Mouse (Mus musculus): Measurements from ENCODE around the gene Pla2g4e. TPM values are rescaled to one million over a fixed set of nuclear protein-coding genes. Genes with fewer than 3 reads are reported as not detected.
A peak's percentile ranks its signal among the peaks of the same experiment; 100 is the strongest.

Pla2g4e gene
- polyA plus RNA-seq, 1 experiment from 2014 or later, result not detected

DNA sequence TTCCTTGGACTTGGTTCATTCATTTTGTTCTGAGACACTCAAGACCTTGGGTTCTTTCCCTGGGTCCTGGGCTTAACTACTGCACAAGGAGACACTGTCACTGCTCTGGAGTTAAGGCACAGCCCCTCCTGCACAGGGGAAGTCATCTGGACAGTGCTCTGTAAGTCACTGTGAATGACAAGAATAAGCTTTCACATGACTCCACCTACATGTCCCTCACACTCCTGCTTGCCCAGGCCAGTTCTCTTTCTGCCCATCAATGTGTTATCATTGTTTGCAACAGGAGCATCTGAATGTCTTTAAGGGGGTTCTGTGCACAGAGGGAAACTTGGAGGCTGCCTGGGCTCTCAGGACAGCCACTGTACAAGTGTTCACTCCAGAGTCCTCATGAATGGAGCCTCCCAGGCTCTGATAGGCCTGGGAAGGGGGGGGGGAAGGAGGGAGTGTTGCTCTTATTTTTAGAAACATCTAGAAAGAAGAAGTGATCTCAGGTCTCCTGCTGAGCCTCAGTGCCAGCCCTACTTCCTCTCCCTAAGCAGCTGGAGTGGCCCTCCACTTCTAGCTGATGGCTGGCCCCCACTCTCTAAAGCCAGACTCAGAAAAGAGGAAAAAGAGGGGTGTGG lies 110.6 kb downstream of the Pla2g4e start:
- Histone ChIP-seq H3K36me3 (replicated peaks; ENCODE audit: insufficient read depth, low read length) (peaks cover 8% of the 10 kb centered on the region; the same call in 1 of the 2 replicates), H3K27ac (ENCODE audit: low read depth) (0 out of 2 replicates have a peak overlapping the region, but pooled peaks have one; percentile 18), H3K9ac (replicated peaks) (no peak overlapping the region), H3K27me3 (ENCODE audit: insufficient read depth, low read length) (no peaks in the 10 kb centered on the region), H3K4me2 (ENCODE audit: low read depth, low read length) (no peak overlapping the region), H3K4me3 (ENCODE audit: low read depth, low read length) (no peak overlapping the region), H3K9me3 (ENCODE audit: low read length) (no peaks in the 10 kb centered on the region), H3K4me1 (ENCODE audit: insufficient read depth) (no peaks in the 10 kb centered on the region)
- no peak for DNase-seq
- ATAC-seq, result no peak
- no peak for TF ChIP-seq CTCF (IDR thresholded peaks at IDR 0.05; ENCODE audit: low read depth)
- no peak for TF ChIP-seq EP300 (IDR thresholded peaks at IDR 0.05; ENCODE audit: low read depth)

DNA sequence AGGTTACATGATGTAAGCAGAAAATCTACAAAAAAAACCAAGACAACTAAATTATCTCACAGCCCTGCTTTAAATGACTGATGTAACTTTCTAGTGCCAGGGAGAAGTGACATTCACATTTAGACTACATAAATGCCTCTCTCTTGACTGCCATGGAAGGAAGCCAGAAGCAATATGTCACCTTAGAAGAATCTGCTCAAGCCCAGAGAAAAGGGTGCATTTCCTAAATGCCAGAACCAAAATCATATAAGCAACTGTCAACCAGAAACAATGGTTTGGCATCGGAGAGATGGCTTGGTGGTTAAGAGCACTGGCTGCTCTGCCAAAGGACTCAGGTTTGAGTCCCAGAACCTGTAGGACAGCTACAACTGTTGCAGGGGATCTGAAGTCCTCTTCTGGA lies 113.3 kb downstream of the Pla2g4e start:
- 88% methylated on average over 1 of the region's 1 CpGs for WGBS (ENCODE audit: insufficient replicate concordance)
- DNase-seq, result no peak
- Histone ChIP-seq H3K27me3 (ENCODE audit: insufficient read depth, low read length) (no peaks in the 10 kb centered on the region), H3K27ac (ENCODE audit: low read depth) (no peak overlapping the region), H3K4me2 (ENCODE audit: low read depth, low read length) (no peak overlapping the region), H3K4me1 (ENCODE audit: insufficient read depth) (peaks cover 7% of the 10 kb centered on the region), H3K9me3 (ENCODE audit: low read length) (no peaks in the 10 kb centered on the region), H3K9ac (replicated peaks) (no peak overlapping the region), H3K4me3 (ENCODE audit: low read depth, low read length) (no peak overlapping the region), H3K36me3 (replicated peaks; ENCODE audit: insufficient read depth, low read length) (peaks cover 8% of the 10 kb centered on the region; the same call in 1 of the 2 replicates)
- no peak for ATAC-seq
- TF ChIP-seq CTCF (IDR thresholded peaks at IDR 0.05; ENCODE audit: low read depth) (no peak), EP300 (IDR thresholded peaks at IDR 0.05; ENCODE audit: low read depth) (no peak)

DNA sequence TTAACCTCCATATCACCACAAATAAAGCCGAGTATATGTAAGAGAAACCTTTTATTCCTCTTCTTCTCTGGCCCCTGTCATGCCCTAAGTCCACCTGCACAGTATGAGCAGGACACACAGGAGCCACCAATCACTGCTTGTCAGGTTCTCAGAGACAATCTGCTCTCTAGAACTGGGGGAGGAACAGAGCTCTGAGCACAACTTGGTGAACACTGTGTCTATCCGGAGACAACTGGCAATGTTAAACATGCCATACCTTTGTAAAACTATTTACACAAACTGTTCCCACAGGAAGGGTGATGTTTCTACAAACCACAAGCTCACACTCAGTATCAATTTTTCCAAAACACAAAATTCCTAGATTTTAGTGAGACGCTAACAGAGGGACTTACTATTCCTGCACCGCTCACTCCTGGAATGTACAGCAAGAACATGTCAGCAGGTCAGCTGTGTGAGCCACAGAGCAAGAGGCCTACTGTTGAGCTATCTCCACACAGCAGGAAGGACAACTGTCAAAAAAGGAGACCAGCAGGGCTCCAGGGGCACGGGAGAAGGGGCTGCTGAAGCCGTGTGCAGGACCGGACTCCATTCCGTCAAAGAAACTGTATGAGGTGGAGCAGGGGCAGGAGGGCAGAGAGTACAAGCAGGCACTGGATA lies 115.8 kb downstream of the Pla2g4e start:
- Histone ChIP-seq H3K36me3 (replicated peaks; ENCODE audit: insufficient read depth, low read length) (peaks cover 16% of the 10 kb centered on the region; the same call in 1 of the 2 replicates), H3K4me3 (ENCODE audit: low read depth, low read length) (no peak overlapping the region), H3K27me3 (ENCODE audit: insufficient read depth, low read length) (no peaks in the 10 kb centered on the region), H3K9ac (replicated peaks) (no peak overlapping the region), H3K4me1 (ENCODE audit: insufficient read depth) (peaks cover 7% of the 10 kb centered on the region), H3K4me2 (ENCODE audit: low read depth, low read length) (no peak overlapping the region), H3K27ac (ENCODE audit: low read depth) (peak overlapping the region; percentile 44; the same call in 1 of the 2 replicates), H3K9me3 (ENCODE audit: low read length) (no peaks in the 10 kb centered on the region)
- DNase-seq, result no peak
- WGBS (ENCODE audit: insufficient replicate concordance), result 51% methylated on average over 8 of the region's 8 CpGs
- ATAC-seq, result no peak
- TF ChIP-seq EP300 (IDR thresholded peaks at IDR 0.05; ENCODE audit: low read depth) (no peak), CTCF (IDR thresholded peaks at IDR 0.05; ENCODE audit: low read depth) (no peak)

DNA sequence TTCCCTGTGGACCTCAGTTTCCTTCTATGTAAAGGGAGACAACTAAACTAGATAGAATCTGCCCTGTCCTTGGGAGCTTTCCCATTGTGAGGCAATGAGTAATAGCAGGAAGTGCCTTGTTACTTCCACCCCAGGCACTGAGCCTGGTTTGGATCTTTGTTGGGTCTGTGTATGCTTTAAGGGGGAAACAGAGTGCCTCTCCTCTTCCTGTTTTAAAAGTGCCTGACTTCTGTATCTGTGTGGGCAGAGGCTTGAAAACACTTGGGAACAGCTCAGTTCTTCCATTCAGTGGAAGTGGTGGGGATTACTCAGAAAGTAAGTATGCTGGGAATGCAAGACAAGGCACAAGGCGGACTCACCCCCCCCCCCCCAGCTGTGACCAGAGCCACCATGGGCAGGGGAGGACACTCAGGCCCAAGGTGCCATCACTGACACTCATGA lies 116.5 kb downstream of the Pla2g4e start:
- H3K4me1 ChIP-seq (ENCODE audit: insufficient read depth), result peaks cover 7% of the 10 kb centered on the region
- peak; percentile 41; the same call in 1 of the 2 replicates for ATAC-seq
- H3K27ac ChIP-seq (ENCODE audit: low read depth), result 0 out of 2 replicates have a peak overlapping the region, but pooled peaks have one; percentile 44
- no peak overlapping the region for H3K4me3 ChIP-seq (ENCODE audit: low read depth, low read length)
- H3K36me3 ChIP-seq (replicated peaks; ENCODE audit: insufficient read depth, low read length), result peaks cover 16% of the 10 kb centered on the region; the same call in 1 of the 2 replicates
- H3K9ac ChIP-seq (replicated peaks), result no peak overlapping the region
- H3K27me3 ChIP-seq (ENCODE audit: insufficient read depth, low read length), result no peaks in the 10 kb centered on the region
- WGBS (ENCODE audit: insufficient replicate concordance), result 70% methylated on average over 1 of the region's 1 CpGs
- no peak overlapping the region for H3K4me2 ChIP-seq (ENCODE audit: low read depth, low read length)
- no peak for TF ChIP-seq CTCF (IDR thresholded peaks at IDR 0.05; ENCODE audit: low read depth)
- TF ChIP-seq EP300 (IDR thresholded peaks at IDR 0.05; ENCODE audit: low read depth), result no peak
- H3K9me3 ChIP-seq (ENCODE audit: low read length), result no peaks in the 10 kb centered on the region
- no peak for DNase-seq

DNA sequence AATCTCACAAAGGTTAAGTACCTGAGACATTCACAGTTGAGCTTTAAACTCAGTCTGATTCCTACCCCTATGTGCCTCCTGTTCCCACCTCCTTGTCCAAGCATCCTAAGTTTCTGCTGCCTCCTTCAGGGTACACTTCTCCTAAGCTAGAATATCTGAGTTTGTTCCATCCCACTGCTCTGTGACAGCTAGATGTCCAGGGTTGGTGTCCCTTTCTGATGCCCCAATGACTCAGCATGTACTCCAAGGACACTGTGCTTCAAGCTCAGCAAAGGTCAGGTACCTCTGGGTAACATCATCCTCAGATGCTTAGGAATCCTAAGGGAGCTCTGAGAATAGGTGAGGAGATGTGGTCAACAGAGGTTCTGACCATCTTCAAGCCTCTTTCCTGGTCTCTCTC lies 117.1 kb downstream of the Pla2g4e start:
- Histone ChIP-seq H3K4me3 (ENCODE audit: low read depth, low read length) (no peak overlapping the region), H3K27me3 (ENCODE audit: insufficient read depth, low read length) (no peaks in the 10 kb centered on the region), H3K9me3 (ENCODE audit: low read length) (no peaks in the 10 kb centered on the region), H3K27ac (ENCODE audit: low read depth) (0 out of 2 replicates have a peak overlapping the region, but pooled peaks have one; percentile 4), H3K36me3 (replicated peaks; ENCODE audit: insufficient read depth, low read length) (peaks cover 16% of the 10 kb centered on the region; the same call in 1 of the 2 replicates), H3K4me1 (ENCODE audit: insufficient read depth) (peaks cover 7% of the 10 kb centered on the region), H3K4me2 (ENCODE audit: low read depth, low read length) (no peak overlapping the region), H3K9ac (replicated peaks) (no peak overlapping the region)
- ATAC-seq (no peak), DNase-seq (no peak)
- no peak for TF ChIP-seq EP300 (IDR thresholded peaks at IDR 0.05; ENCODE audit: low read depth)

DNA sequence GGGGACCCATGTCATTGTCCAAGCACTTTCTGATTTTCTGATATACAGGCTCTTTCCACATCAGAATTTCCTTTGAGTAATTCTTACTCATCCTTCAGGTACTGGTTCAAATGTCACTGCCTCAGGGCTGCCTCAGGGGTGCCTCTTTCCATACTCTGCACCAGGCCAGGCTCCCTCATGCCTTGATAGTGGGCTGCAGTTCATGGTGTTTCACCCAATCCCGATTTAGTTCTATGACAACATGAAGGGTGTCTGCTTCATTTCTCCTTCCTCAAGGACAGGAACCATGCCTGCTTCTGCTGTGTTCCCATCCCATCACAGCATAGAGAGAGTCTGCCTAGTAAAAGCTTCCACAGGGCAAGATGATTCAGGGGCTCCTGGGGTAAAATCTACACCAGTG lies 118.2 kb downstream of the Pla2g4e start:
- Histone ChIP-seq H3K4me1 (ENCODE audit: insufficient read depth) (peaks cover 7% of the 10 kb centered on the region), H3K27me3 (ENCODE audit: insufficient read depth, low read length) (no peaks in the 10 kb centered on the region), H3K9me3 (ENCODE audit: low read length) (no peaks in the 10 kb centered on the region), H3K4me3 (ENCODE audit: low read depth, low read length) (no peak overlapping the region), H3K27ac (ENCODE audit: low read depth) (no peak overlapping the region), H3K4me2 (ENCODE audit: low read depth, low read length) (no peak overlapping the region), H3K9ac (replicated peaks) (no peak overlapping the region), H3K36me3 (replicated peaks; ENCODE audit: insufficient read depth, low read length) (peaks cover 14% of the 10 kb centered on the region; the same call in 1 of the 2 replicates)
- ATAC-seq, result no peak
- 67% methylated on average over 1 of the region's 1 CpGs for WGBS (ENCODE audit: insufficient replicate concordance)
- TF ChIP-seq CTCF (IDR thresholded peaks at IDR 0.05; ENCODE audit: low read depth) (no peak), EP300 (IDR thresholded peaks at IDR 0.05; ENCODE audit: low read depth) (no peak)
- DNase-seq, result no peak
